Mouse (Mus musculus) neural tube, embryonic 11.5 days (tissue): ENCODE measurements around the gene Myl3. TPM values are rescaled to one million over a fixed set of nuclear protein-coding genes. Genes with fewer than 3 reads are reported as not detected.

Source experiments
- ATAC-seq: fragments of 200-750 bp; cut with Nextera tagmentation; 2 replicates; pipeline ENCODE4 v1.8.0; 2017; ENCODE audit warnings: moderate number of reproducible peaks, mild to moderate bottlenecking, moderate TSS enrichment, moderate library complexity; ENCODE audit not compliant: insufficient read depth, low FRiP score, low TSS enrichment
- DNase-seq: peaks from one replicate; pipeline ENCODE4 v3.0.0-alpha.2; 2015; ENCODE audit warnings: low spot score
- H3K27ac ChIP-seq: fragments of 300-500 bp; sonication (generic); 2 replicates; pipeline ENCODE4 v1.5.1; 2014; ENCODE audit warnings: low read depth, mild to moderate bottlenecking, low read length
- H3K27me3 ChIP-seq: fragments of 300-500 bp; sonication (generic); 2 replicates; pipeline ENCODE4 v1.6.1; 2014; ENCODE audit warnings: mild to moderate bottlenecking, low read length, mixed read lengths; ENCODE audit not compliant: control insufficient read depth, insufficient read depth
- H3K36me3 ChIP-seq: fragments of 300-500 bp; sonication (generic); 2 replicates; pipeline ENCODE4 v1.6.1; 2014; ENCODE audit warnings: mild to moderate bottlenecking, low read length, moderate library complexity, mixed read lengths; ENCODE audit not compliant: control insufficient read depth, insufficient read depth
- H3K4me1 ChIP-seq: fragments of 300-500 bp; sonication (generic); 2 replicates; pipeline ENCODE4 v1.6.1; 2014; ENCODE audit warnings: low read length, mixed read lengths; ENCODE audit not compliant: control insufficient read depth, insufficient read depth
- H3K4me2 ChIP-seq: fragments of 300-500 bp; sonication (generic); 2 replicates; pipeline ENCODE4 v1.6.1; 2014; ENCODE audit warnings: low read depth, mild to moderate bottlenecking, moderate library complexity
- H3K4me3 ChIP-seq: fragments of 300-500 bp; sonication (generic); 2 replicates; pipeline ENCODE4 v1.5.1; 2014; ENCODE audit warnings: low read depth, low read length
- H3K9ac ChIP-seq: fragments of 300-500 bp; sonication (generic); 2 replicates; pipeline ENCODE4 v1.6.1; 2014; ENCODE audit warnings: mild to moderate bottlenecking, low read length
- H3K9me3 ChIP-seq: fragments of 300-500 bp; sonication (generic); 2 replicates; pipeline ENCODE4 v1.6.1; 2016; ENCODE audit warnings: low read length; ENCODE audit not compliant: control insufficient read depth
- WGBS: fragments of 180-500 bp; shearing (Covaris S2); extraction: QIAGEN DNeasy Blood & Tissue Kit; methylation state at CpG from one replicate; pipeline ENCODE4 v1.1.7; 2014; 5-methylcytosine and 5-hydroxymethylcytosine counted together
- polyA plus RNA-seq: library from polyadenylated mRNA; unstranded; fragments of >200 nt; fragmentation: Nextera tagmentation; extraction: Ambion mirVana; gene quantifications from 2 replicates; pipeline ENCODE4 v1.2.1, GENCODE M21; 2014

Myl3 gene
- polyA plus RNA-seq, 1 experiment from 2014 or later = 5.3 TPM

DNA sequence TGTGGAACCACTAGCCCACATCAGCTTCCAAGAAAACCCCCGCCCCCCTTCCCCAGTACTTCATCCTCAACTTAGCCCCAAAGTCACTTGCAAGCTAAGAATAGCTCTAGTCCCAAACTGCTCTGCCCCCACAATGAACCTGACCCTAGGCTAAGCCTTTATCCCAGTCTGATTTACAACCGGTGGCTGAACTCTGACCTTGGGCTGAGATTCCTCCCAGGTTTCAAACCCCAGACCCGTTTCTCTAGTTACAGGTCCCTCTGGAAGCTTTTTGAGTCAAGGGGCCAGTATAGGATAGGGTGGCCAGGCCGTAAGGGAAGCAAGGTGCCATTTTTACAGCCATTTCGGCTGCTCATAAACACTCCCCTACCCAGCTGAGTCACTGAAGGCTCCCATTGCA, 4.6 kb downstream of the Myl3 start:
- Histone ChIP-seq H3K4me1 (peaks cover 20% of the 10 kb centered on the region), H3K27me3 (no peaks in the 10 kb centered on the region), H3K9ac (no peak overlapping the region), H3K4me3 (no peak overlapping the region), H3K9me3 (no peaks in the 10 kb centered on the region), H3K27ac (no peak overlapping the region), H3K4me2 (no peak overlapping the region), H3K36me3 (no peaks in the 10 kb centered on the region)
- 12% methylated on average over 5 of the region's 5 CpGs for WGBS
- no peak for ATAC-seq
- no peak for DNase-seq

DNA sequence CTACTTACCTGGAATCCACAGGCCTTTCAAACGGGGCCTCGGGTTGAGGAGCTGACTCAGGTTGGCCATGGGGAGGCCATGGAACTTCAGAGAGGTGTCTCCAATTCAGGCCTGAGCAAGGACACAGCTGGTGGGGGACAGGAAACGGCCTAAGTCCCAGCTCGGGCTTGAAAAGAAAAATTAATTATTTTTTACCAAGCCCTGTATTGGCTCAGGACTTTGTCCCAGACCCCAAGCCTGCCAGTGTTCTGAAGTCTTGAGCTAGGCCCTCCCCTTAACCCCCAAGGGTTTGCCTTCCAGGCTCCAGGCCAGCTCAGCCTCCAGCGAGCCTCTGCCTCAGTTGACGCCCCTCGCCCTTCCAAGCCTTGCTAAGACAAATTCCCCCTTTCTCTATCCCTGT, 5.3 kb downstream of the Myl3 start, which contains the start of gene Pth1r:
TSS of gene Pth1r (minus strand) at position 185 of the 400 bp plus-strand sequence.
- Histone ChIP-seq H3K9me3 (no peaks in the 10 kb centered on the region), H3K27ac (no peak within 1 kb of the TSS), H3K27me3 (no peaks in the 10 kb centered on the region), H3K4me3 (no peak within 1 kb of the TSS), H3K36me3 (no peaks in the 10 kb centered on the region), H3K4me1 (peaks cover 20% of the 10 kb centered on the region), H3K9ac (no peak within 1 kb of the TSS), H3K4me2 (no peak within 1 kb of the TSS)
- DNase-seq (no peak), ATAC-seq (no peak)
- WGBS = 66% methylated on average over 7 of the region's 7 CpGs

DNA sequence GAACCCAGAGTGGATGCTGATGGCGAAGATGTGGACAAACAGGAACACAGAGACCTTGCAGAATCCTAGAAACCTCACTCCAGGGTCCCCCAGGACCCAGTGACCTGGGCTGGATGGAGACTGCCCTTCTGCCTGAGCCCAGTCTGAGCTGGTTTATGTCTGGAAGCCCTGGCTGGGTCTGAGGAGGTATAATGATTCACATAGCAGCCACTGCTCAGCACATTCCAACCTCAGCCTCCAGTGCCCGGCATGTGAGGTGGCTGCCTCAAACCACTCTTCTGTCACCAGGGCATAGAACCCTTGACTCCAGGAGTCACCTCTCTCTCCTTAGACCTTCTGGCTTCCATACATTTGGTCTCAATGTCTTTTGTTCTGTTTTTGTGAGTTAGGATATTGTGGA, 6.8 kb downstream of the Myl3 start:
- 83% methylated on average over 2 of the region's 2 CpGs for WGBS
- H3K4me3 ChIP-seq = no peak overlapping the region
- H3K9ac ChIP-seq = no peak overlapping the region
- H3K27me3 ChIP-seq = no peaks in the 10 kb centered on the region
- H3K27ac ChIP-seq = no peak overlapping the region
- ATAC-seq = no peak
- H3K4me2 ChIP-seq = no peak overlapping the region
- H3K9me3 ChIP-seq = no peaks in the 10 kb centered on the region
- no peak for DNase-seq
- H3K4me1 ChIP-seq = peaks cover 20% of the 10 kb centered on the region
- no peaks in the 10 kb centered on the region for H3K36me3 ChIP-seq

DNA sequence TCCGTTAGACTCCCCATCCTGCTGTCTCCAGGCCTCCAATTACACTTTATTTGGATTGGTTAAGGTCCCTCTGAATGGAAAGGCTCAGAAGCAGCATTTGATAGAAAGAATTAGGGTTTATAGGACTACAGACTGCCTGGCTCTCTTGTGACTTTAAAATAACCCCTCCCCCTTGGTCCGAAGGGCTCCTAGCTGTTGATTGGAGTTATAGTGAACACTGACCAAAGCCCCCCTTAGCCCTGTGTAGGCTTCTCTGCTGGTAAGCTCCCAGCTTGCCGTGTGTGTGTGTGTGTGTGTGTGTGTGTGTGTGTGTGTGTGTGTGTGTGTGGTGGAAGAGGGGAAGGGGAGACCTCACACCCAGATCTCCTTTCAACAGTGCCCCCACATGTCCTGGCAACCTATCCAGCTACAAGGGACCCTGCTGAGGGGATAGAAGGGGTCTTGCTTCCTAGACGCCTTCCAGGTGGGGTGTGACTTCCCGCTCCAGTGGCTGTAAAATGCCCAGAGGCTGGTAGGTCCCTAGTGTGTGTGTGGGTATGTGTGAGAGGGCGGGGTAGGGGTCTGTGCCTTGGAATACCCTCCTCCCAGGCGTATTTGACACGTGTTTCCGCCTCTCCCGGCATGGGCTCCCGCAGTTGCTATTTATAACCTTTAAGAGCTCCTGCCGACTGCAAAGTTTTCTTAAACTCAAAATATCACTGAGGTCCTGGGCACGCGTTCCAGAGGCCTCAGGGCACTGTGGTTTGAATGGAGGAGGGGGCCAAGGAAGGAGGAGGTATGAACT, 8.9 kb downstream of the Myl3 start:
- DNase-seq (no peak), ATAC-seq (no peak)
- 33% methylated on average over 14 of the region's 14 CpGs for WGBS
- Histone ChIP-seq H3K4me2 (no peak overlapping the region), H3K9ac (no peak overlapping the region), H3K27me3 (no peaks in the 10 kb centered on the region), H3K27ac (no peak overlapping the region), H3K4me3 (no peak overlapping the region), H3K9me3 (no peaks in the 10 kb centered on the region), H3K36me3 (no peaks in the 10 kb centered on the region), H3K4me1 (peaks cover 12% of the 10 kb centered on the region)

DNA sequence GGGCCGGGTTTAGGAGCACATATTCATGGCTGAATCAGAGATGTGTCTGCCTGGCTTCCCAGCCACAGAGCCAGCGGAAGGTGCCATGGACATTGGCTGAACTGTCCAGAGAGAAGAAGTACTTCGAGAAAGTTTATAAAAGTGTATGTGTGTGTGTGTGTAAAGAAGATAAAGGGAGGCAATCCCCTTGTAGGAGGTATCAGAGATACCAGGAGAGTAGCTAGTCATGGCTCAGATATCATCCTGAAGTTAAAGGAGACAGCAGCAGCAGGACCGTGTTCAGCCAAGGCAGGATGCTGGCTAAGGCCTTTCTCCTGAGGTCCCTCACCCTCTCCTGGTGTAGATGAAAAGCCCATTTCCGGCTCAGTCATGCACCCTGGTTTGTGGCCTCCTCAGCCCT, 9.8 kb downstream of the Myl3 start:
- Histone ChIP-seq H3K4me1 (peaks cover 3% of the 10 kb centered on the region; the same call in 1 of the 2 replicates), H3K9ac (no peak overlapping the region), H3K36me3 (no peaks in the 10 kb centered on the region), H3K27ac (no peak overlapping the region), H3K4me3 (no peak overlapping the region), H3K27me3 (no peaks in the 10 kb centered on the region), H3K4me2 (no peak overlapping the region), H3K9me3 (no peaks in the 10 kb centered on the region)
- DNase-seq (no peak), ATAC-seq (no peak)
- WGBS = 87% methylated on average over 5 of the region's 5 CpGs

DNA sequence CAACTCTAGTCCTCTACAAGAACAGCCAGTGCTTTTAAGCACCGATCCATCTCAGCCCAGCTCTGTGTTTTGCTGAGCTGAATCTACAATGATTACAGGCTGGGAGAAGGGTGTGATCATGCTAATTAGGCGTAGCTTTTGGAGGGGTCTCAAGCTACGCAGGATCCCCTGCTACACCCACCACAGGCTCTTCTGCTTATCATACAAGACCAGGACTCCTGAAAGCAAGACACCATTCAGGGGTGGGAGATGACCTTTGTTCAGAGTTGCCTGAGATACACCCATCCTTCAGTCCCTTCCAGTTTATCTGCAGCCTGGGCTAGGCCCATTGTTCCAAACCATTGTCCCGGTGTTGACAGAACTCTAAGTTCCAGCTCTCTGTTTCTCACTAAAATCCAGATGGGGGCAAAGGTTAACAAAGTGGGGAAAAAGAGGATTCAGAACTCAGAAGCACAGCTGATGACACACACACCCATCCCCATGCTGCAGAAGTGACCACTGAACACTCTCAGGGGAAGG, 11.3 kb downstream of the Myl3 start:
- no peaks in the 10 kb centered on the region for H3K27me3 ChIP-seq
- H3K4me1 ChIP-seq = no peaks in the 10 kb centered on the region
- H3K4me3 ChIP-seq = no peak overlapping the region
- H3K4me2 ChIP-seq = no peak overlapping the region
- WGBS = 72% methylated on average over 4 of the region's 4 CpGs
- no peak overlapping the region for H3K27ac ChIP-seq
- no peak for DNase-seq
- no peak overlapping the region for H3K9ac ChIP-seq
- ATAC-seq = no peak
- H3K9me3 ChIP-seq = no peaks in the 10 kb centered on the region
- H3K36me3 ChIP-seq = no peaks in the 10 kb centered on the region

DNA sequence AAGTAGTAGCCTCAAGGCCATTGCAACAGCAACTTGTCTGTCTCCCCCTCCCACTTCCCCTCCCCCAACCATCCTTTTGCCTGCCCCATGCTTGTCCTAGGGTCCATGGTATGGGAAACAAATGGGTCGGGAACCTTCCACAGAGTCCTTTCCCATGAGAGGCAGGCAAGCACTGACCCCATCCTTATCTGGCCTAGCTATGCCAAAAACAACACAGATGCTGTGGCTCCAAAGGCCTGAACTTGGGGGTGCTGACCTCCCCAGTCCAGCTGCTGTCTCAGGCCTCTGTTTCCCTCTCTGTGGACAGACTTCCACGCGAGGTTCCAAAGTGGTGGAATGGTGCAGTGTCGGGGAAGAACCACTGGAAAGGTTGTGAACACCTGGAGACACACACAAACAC, 12.1 kb downstream of the Myl3 start:
- no peak overlapping the region for H3K27ac ChIP-seq
- no peaks in the 10 kb centered on the region for H3K9me3 ChIP-seq
- H3K4me3 ChIP-seq = no peak overlapping the region
- H3K36me3 ChIP-seq = no peaks in the 10 kb centered on the region
- no peak overlapping the region for H3K9ac ChIP-seq
- no peaks in the 10 kb centered on the region for H3K4me1 ChIP-seq
- no peaks in the 10 kb centered on the region for H3K27me3 ChIP-seq
- WGBS = 81% methylated on average over 4 of the region's 4 CpGs
- H3K4me2 ChIP-seq = no peak overlapping the region
- no peak for DNase-seq
- no peak for ATAC-seq

DNA sequence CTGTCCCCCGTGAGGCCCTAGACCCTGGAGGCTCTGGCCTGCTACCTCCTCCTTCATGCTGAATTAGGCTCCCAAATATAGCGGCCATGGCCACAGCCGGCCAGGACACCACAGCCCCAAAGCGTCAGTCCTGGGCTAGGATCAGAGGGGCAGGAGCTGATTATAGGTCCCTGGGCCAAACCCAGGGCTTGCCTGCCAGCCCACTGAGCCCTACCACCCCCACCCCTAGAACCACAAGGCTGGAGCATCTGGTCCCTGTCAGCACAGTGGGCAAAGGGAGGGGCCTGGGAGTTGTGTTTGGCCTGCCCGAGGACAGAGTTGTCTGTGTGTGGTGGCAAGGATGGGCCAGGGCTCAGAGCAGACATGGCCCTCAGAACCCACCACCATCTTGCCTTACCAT, 16.2 kb downstream of the Myl3 start:
- Histone ChIP-seq H3K27me3 (no peaks in the 10 kb centered on the region), H3K9ac (no peak overlapping the region), H3K4me1 (no peaks in the 10 kb centered on the region), H3K4me3 (no peak overlapping the region), H3K4me2 (no peak overlapping the region), H3K9me3 (no peaks in the 10 kb centered on the region), H3K36me3 (no peaks in the 10 kb centered on the region), H3K27ac (no peak overlapping the region)
- DNase-seq (no peak), ATAC-seq (no peak)
- WGBS = 73% methylated on average over 5 of the region's 5 CpGs

DNA sequence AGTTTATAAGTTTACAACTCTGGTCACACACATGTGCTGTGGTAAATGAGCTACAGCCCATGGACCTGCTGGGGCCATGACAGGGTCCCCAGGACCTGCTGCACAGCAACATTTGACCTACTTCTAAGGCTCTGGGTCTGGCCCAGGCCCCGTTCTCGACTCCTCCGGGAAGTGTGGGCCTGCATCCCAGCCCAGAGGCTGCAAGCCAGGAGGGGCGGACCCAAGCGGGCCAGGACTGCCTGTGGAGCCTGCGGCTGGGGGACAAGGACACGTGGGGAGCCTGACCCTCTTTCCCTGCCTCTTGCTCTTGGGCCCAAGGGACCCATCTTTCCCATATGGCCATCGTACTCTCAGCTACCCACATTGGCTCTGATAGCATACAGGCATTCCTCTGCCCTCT, 16.9 kb downstream of the Myl3 start:
- no peaks in the 10 kb centered on the region for H3K36me3 ChIP-seq
- no peak overlapping the region for H3K4me3 ChIP-seq
- no peaks in the 10 kb centered on the region for H3K9me3 ChIP-seq
- H3K27ac ChIP-seq = no peak overlapping the region
- no peak overlapping the region for H3K4me2 ChIP-seq
- DNase-seq = no peak
- H3K4me1 ChIP-seq = no peaks in the 10 kb centered on the region
- WGBS = 78% methylated on average over 8 of the region's 8 CpGs
- H3K27me3 ChIP-seq = no peaks in the 10 kb centered on the region
- H3K9ac ChIP-seq = no peak overlapping the region
- no peak for ATAC-seq
